Mouse (Mus musculus) G1E (cell line): ENCODE data around the gene Sec62.

ENCODE experiments used
- CTCF ChIP-seq: IDR thresholded peaks from 2 replicates; pipeline ENCODE4 v1.5.1; 2012; ENCODE audit warnings: low read depth, low read length, inconsistent platforms, mixed read lengths
- TAL1 ChIP-seq: conservative IDR thresholded peaks from 2 replicates; pipeline ENCODE4 v1.6.1; 2012; ENCODE audit warnings: low read depth, low read length, inconsistent platforms, mixed read lengths

GRCm38 (mm10) chr3:30818630-30819125 is 26.0 kb downstream of the Sec62 start:
- TF ChIP-seq CTCF (no peak), TAL1 (no peak)
